28 mouse cellular contexts compared by ENCODE assay signal in the genomic region with DNA sequence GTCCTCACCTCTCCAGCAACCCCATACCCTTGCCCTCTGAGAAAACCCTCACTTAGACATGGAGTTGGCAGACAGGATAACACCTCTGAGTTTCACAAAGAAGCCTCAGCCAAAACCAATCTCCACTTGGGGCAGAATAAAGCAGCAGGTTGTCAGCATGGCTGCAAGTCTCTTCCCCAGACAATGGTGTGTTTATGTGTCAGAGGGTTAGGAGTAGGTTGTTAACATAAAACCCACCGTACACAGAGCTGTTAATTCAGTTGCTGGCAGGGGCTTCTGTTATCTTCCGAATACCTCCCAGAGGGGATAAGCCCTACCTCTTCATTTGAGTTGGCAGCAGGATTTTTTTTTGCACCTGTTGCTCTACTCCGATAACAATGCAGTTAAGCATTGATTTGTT. TPM values are rescaled to one million over a fixed set of nuclear protein-coding genes. Genes with fewer than 3 reads are reported as not detected.
DNase-seq lines count a peak whose midpoint lies in the region; ATAC-seq and TF ChIP-seq lines count a peak whose summit lies in the region.
"Had no signal": no experiment of that assay in that cellular context is flagged by ENCODE, and none has a peak within 500 bp of the region (broad histone marks: within the 10 kb centered on the region; RNA-seq: fewer than 3 reads in every experiment).

No protein-coding gene starts in this region.

- TF ChIP-seq POLR2A in brain, embryonic 14.5 days (IDR thresholded peaks at IDR 0.05; ENCODE audit: borderline replicate concordance, extremely low read depth, insufficient read depth, insufficient read length, poor library complexity, severe bottlenecking): no peak
- no peak for TF ChIP-seq POLR2A in cerebellum, adult 2 months (IDR thresholded peaks at IDR 0.05; ENCODE audit: borderline replicate concordance, insufficient read depth, low read length)

- H3K9ac ChIP-seq in kidney, embryonic 16.5 days (replicated peaks; ENCODE audit: low read length): no peak overlapping the region
- H3K9ac ChIP-seq in stomach, embryonic 15.5 days: no peak overlapping the region
- H3K9ac ChIP-seq in intestine, embryonic 15.5 days: no peak overlapping the region
- H3K9ac ChIP-seq: embryonic facial prominence, embryonic 12.5 days; forebrain, embryonic 12.5 days; heart, embryonic 12.5 days; heart, embryonic 15.5 days; hindbrain, embryonic 14.5 days had no signal

- WGBS in kidney, embryonic 16.5 days: 31% methylated on average over 3 of the region's 3 CpGs
- WGBS in stomach, embryonic 15.5 days: 29% methylated on average over 3 of the region's 3 CpGs
- 26% methylated on average over 3 of the region's 3 CpGs for WGBS in cerebellum, adult 2 months
- 24% methylated on average over 3 of the region's 3 CpGs for whole genome bisulfite sequencing in intestine, embryonic 15.5 days

- H3K4me3 ChIP-seq in kidney, embryonic 16.5 days (ENCODE audit: low read length): no peak overlapping the region
- no peak overlapping the region for H3K4me3 ChIP-seq in stomach, embryonic 15.5 days (replicated peaks)
- H3K4me3 ChIP-seq in cerebellum, adult 2 months (replicated peaks; ENCODE audit: insufficient read depth, low read depth, low read length): no peak overlapping the region
- H3K4me3 ChIP-seq in intestine, embryonic 15.5 days (replicated peaks): no peak overlapping the region
- H3K4me3 ChIP-seq: embryonic facial prominence, embryonic 12.5 days; erythroblast, embryonic 14.5 days; forebrain, embryonic 12.5 days; gastrocnemius, adult 2 months; heart, embryonic 12.5 days; heart, embryonic 15.5 days had no signal

- no peak for ATAC-seq in kidney, embryonic 16.5 days (ENCODE audit: low FRiP score, low TSS enrichment)
- no peak for ATAC-seq in stomach, embryonic 15.5 days (ENCODE audit: insufficient read depth, low FRiP score, low read depth)
- no peak for ATAC-seq in intestine, embryonic 15.5 days
- ATAC-seq: CD4-positive, CD25-positive, alpha-beta regulatory T cell, adult 4 months; forebrain, embryonic 16.5 days; hindbrain, postnatal 0 days had no signal

- no peak overlapping the region for H3K4me2 ChIP-seq in kidney, embryonic 16.5 days (replicated peaks; ENCODE audit: low read depth, low read length)
- no peak overlapping the region for H3K4me2 ChIP-seq in stomach, embryonic 15.5 days
- H3K4me2 ChIP-seq in intestine, embryonic 15.5 days (replicated peaks): no peak overlapping the region
- H3K4me2 ChIP-seq: embryonic facial prominence, embryonic 12.5 days; forebrain, embryonic 12.5 days; heart, embryonic 12.5 days; heart, embryonic 15.5 days; hindbrain, embryonic 14.5 days had no signal

- H3K27me3 ChIP-seq in kidney, embryonic 16.5 days (ENCODE audit: insufficient read depth, low read length): no peaks in the 10 kb centered on the region
- H3K27me3 ChIP-seq in stomach, embryonic 15.5 days (replicated peaks): no peaks in the 10 kb centered on the region
- H3K27me3 ChIP-seq in cerebellum, adult 2 months (ENCODE audit: control insufficient read depth, insufficient read depth, low read length): no peaks in the 10 kb centered on the region
- no peaks in the 10 kb centered on the region for H3K27me3 ChIP-seq in intestine, embryonic 15.5 days (replicated peaks)
- H3K27me3 ChIP-seq: embryonic facial prominence, embryonic 12.5 days; forebrain, embryonic 12.5 days; heart, embryonic 15.5 days had no signal

- H3K4me1 ChIP-seq in kidney, embryonic 16.5 days (ENCODE audit: insufficient read depth, low read length): peaks cover 23% of the 10 kb centered on the region
- H3K4me1 ChIP-seq in stomach, embryonic 15.5 days: peaks cover 11% of the 10 kb centered on the region
- no peaks in the 10 kb centered on the region for H3K4me1 ChIP-seq in cerebellum, adult 2 months (ENCODE audit: control insufficient read depth, insufficient read depth, low read length)
- peaks cover 25% of the 10 kb centered on the region for H3K4me1 ChIP-seq in intestine, embryonic 15.5 days (replicated peaks)
- H3K4me1 ChIP-seq: embryonic facial prominence, embryonic 12.5 days had no signal

- no peaks in the 10 kb centered on the region for H3K36me3 ChIP-seq in kidney, embryonic 16.5 days (ENCODE audit: insufficient read depth, low read length)
- H3K36me3 ChIP-seq in stomach, embryonic 15.5 days: no peaks in the 10 kb centered on the region
- H3K36me3 ChIP-seq in intestine, embryonic 15.5 days: no peaks in the 10 kb centered on the region
- H3K36me3 ChIP-seq: embryonic facial prominence, embryonic 12.5 days; forebrain, embryonic 12.5 days; heart, embryonic 12.5 days; heart, embryonic 15.5 days had no signal

- H3K27ac ChIP-seq in kidney, embryonic 16.5 days (ENCODE audit: low read length): peak overlapping the region; percentile 72; the same call in 1 of the 2 replicates
- H3K27ac ChIP-seq in stomach, embryonic 15.5 days: peak overlapping the region; percentile 74
- no peak overlapping the region for H3K27ac ChIP-seq in cerebellum, adult 2 months (ENCODE audit: insufficient read depth, low read length)
- H3K27ac ChIP-seq in intestine, embryonic 15.5 days: no peak overlapping the region
- H3K27ac ChIP-seq: embryonic facial prominence, embryonic 12.5 days; forebrain, embryonic 12.5 days; gastrocnemius, adult 2 months; heart, embryonic 15.5 days; hindbrain, embryonic 14.5 days; hindbrain, postnatal 0 days had no signal

- TF ChIP-seq CTCF in brain, embryonic 14.5 days (IDR thresholded peaks at IDR 0.05; ENCODE audit: borderline replicate concordance, extremely low read depth, insufficient read depth, insufficient read length): no peak
- no peak for TF ChIP-seq CTCF in cerebellum, adult 2 months (IDR thresholded peaks at IDR 0.05; ENCODE audit: borderline replicate concordance, insufficient read depth, low read depth, low read length)

- H3K9me3 ChIP-seq in kidney, embryonic 16.5 days (ENCODE audit: low read length): no peaks in the 10 kb centered on the region
- no peaks in the 10 kb centered on the region for H3K9me3 ChIP-seq in stomach, embryonic 15.5 days
- no peaks in the 10 kb centered on the region for H3K9me3 ChIP-seq in intestine, embryonic 15.5 days
- H3K9me3 ChIP-seq: embryonic facial prominence, embryonic 12.5 days; forebrain, embryonic 12.5 days; heart, embryonic 12.5 days; heart, embryonic 15.5 days had no signal

- DNase-seq in heart, adult 11 months: peak; percentile 10
- DNase-seq in heart, postnatal 14 days: no peak
- no peak for DNase-seq in kidney, adult 8-10 months
- DNase-seq in brain, embryonic 14.5 days (ENCODE audit: low read depth): peak; percentile 27
- no peak for DNase-seq in cerebellum, adult 2 months
- DNase-seq: cerebellum, adult 11-12 months; cerebellum, adult 9-10 months; cerebellum, postnatal 14 days; gastrocnemius, adult 2 months; gastrocnemius, postnatal 14 days; heart, adult 18-20 months; heart, postnatal 10 days; heart, postnatal 4 days had no signal

- intact Hi-C loops in heart, postnatal 14 days (cut with DNase I): no loop called here

RNA-seq across cellular contexts. Expression of a gene that starts 9.9 kb away (rescaled TPM):
- under 1 TPM; 0.20 to 0.41 TPM for total RNA-seq in heart, postnatal 14 days (2021)
- 25.7 and 29.0 TPM in 2 replicates for polyA plus RNA-seq in kidney, embryonic 16.5 days (2015; fragmentation: Nextera tagmentation; extraction: Ambion mirVana)
- 0.08 and 0.10 TPM in 2 replicates for polyA plus RNA-seq in brain, embryonic 14.5 days (2012; rRNA removed)
- 28.6 and 32.2 TPM in 2 replicates for polyA plus RNA-seq in stomach, embryonic 15.5 days (2015; fragmentation: Nextera tagmentation; extraction: Ambion mirVana)
- 0.11 and 0.13 TPM in 2 replicates for polyA plus RNA-seq in cerebellum, adult 2 months (2012; rRNA removed)
- 19.2 and 23.1 TPM in 2 replicates for polyA plus RNA-seq in intestine, embryonic 15.5 days (2015; fragmentation: Nextera tagmentation; extraction: Ambion mirVana)
- total RNA-seq: gastrocnemius, postnatal 14 days; heart, postnatal 4 days; hindbrain, postnatal 0 days; MEL had no signal
- polyA plus RNA-seq: C2C12; heart, embryonic 12.5 days; hindbrain, embryonic 11.5 days had no signal

Comparison
In these comparisons a context has a peak if more than half of its experiments do, and no peak if none do; other contexts are left out.
1. DNase-seq: peak in heart, adult 11 months (single experiment) and brain, embryonic 14.5 days (single experiment); none in heart, postnatal 14 days (0 of 2), kidney, adult 8-10 months (0 of 2) and cerebellum, adult 2 months (0 of 2).
2. H3K27ac ChIP-seq: peak in kidney, embryonic 16.5 days (single experiment) and stomach, embryonic 15.5 days (single experiment); none in cerebellum, adult 2 months (single experiment) and intestine, embryonic 15.5 days (single experiment).
3. RNA of a gene that starts 9.9 kb away (polyA plus RNA-seq): 28.6 to 32.2 TPM in stomach, embryonic 15.5 days, 25.7 to 29.0 TPM in kidney, embryonic 16.5 days and 19.2 to 23.1 TPM in intestine, embryonic 15.5 days; 0.11 to 0.13 TPM in cerebellum, adult 2 months and 0.08 to 0.10 TPM in brain, embryonic 14.5 days; every median in the first group is over 10 times any median in the second.